Mouse (Mus musculus): ENCODE data around the gene Rhou. TPM values are rescaled to one million over a fixed set of nuclear protein-coding genes. Genes with fewer than 3 reads are reported as not detected.

The Rhou gene
- total and polyA plus RNA-seq, 3 experiments, result 4.1 to 5.8 (median 5.5) TPM

- TF ChIP-seq EP300 (IDR thresholded peaks at IDR 0.05; ENCODE audit: insufficient read depth, low read depth, low read length) (no peak), CTCF (IDR thresholded peaks at IDR 0.05) (no peak), POLR2A (IDR thresholded peaks at IDR 0.05; ENCODE audit: insufficient read depth, low read depth, low read length) (no peak)
- H3K79me2 ChIP-seq (replicated peaks; ENCODE audit: control insufficient read depth, insufficient read depth, low read length), result no peaks in the 10 kb centered on the region
- H3K27me3 ChIP-seq (ENCODE audit: control insufficient read depth, insufficient read depth, low read length), result no peaks in the 10 kb centered on the region
- no peak for DNase-seq
- 64% methylated on average over 5 of the region's 5 CpGs for WGBS
- no peak overlapping the region for H3K4me3 ChIP-seq
- intact Hi-C loops (cut with DNase I), result loop anchor here (10.0 kb wide), 1 partner anchor 59 kb away; no protein-coding TSS in a partner anchor
- no peak overlapping the region for H3K27ac ChIP-seq
- no peaks in the 10 kb centered on the region; the same call in 1 of the 2 replicates for H3K4me1 ChIP-seq (ENCODE audit: control insufficient read depth, insufficient read depth, low read length)
- H3K36me3 ChIP-seq (ENCODE audit: control insufficient read depth, insufficient read depth, low read length), result no peaks in the 10 kb centered on the region
- H3K9ac ChIP-seq (ENCODE audit: low read depth, low read length), result no peak overlapping the region
Observed at GRCm38 (mm10) chr8:123705376-123705775, 51.6 kb downstream of the Rhou start.

GRCm38 (mm10) chr8:123707137-123707536, 53.4 kb downstream of the Rhou start:
- Histone ChIP-seq H3K79me2 (replicated peaks; ENCODE audit: control insufficient read depth, insufficient read depth, low read length) (no peaks in the 10 kb centered on the region), H3K36me3 (ENCODE audit: control insufficient read depth, insufficient read depth, low read length) (no peaks in the 10 kb centered on the region), H3K27ac (no peak overlapping the region), H3K4me1 (ENCODE audit: control insufficient read depth, insufficient read depth, low read length) (no peaks in the 10 kb centered on the region; the same call in 1 of the 2 replicates), H3K4me3 (no peak overlapping the region), H3K27me3 (ENCODE audit: control insufficient read depth, insufficient read depth, low read length) (no peaks in the 10 kb centered on the region), H3K9ac (ENCODE audit: low read depth, low read length) (no peak overlapping the region)
- DNase-seq, result no peak
- TF ChIP-seq POLR2A (IDR thresholded peaks at IDR 0.05; ENCODE audit: insufficient read depth, low read depth, low read length) (no peak), CTCF (IDR thresholded peaks at IDR 0.05) (no peak), EP300 (IDR thresholded peaks at IDR 0.05; ENCODE audit: insufficient read depth, low read depth, low read length) (no peak)
- intact Hi-C loops (cut with DNase I), result loop anchor here (10.0 kb wide), 1 partner anchor 58 kb away; no protein-coding TSS in a partner anchor
- 90% methylated on average over 16 of the region's 16 CpGs for WGBS

GRCm38 (mm10) chr8:123708729-123709128, 55.0 kb downstream of the Rhou start:
- Histone ChIP-seq H3K4me1 (ENCODE audit: control insufficient read depth, insufficient read depth, low read length) (no peaks in the 10 kb centered on the region), H3K36me3 (ENCODE audit: control insufficient read depth, insufficient read depth, low read length) (no peaks in the 10 kb centered on the region), H3K4me3 (no peak overlapping the region), H3K9ac (ENCODE audit: low read depth, low read length) (no peak overlapping the region), H3K27me3 (ENCODE audit: control insufficient read depth, insufficient read depth, low read length) (no peaks in the 10 kb centered on the region), H3K79me2 (replicated peaks; ENCODE audit: control insufficient read depth, insufficient read depth, low read length) (no peaks in the 10 kb centered on the region), H3K27ac (no peak overlapping the region)
- intact Hi-C loops (cut with DNase I), result loop anchor here (10.0 kb wide), 1 partner anchor 56 kb away; no protein-coding TSS in a partner anchor
- DNase-seq, result no peak
- WGBS, result 75% methylated on average over 8 of the region's 8 CpGs
- TF ChIP-seq POLR2A (IDR thresholded peaks at IDR 0.05; ENCODE audit: insufficient read depth, low read depth, low read length), result no peak
- TF ChIP-seq EP300 (IDR thresholded peaks at IDR 0.05; ENCODE audit: insufficient read depth, low read depth, low read length), result no peak
- TF ChIP-seq CTCF (IDR thresholded peaks at IDR 0.05), result no peak

GRCm38 (mm10) chr8:123710335-123710734, 56.6 kb downstream of the Rhou start:
- no peaks in the 10 kb centered on the region for H3K27me3 ChIP-seq (ENCODE audit: control insufficient read depth, insufficient read depth, low read length)
- H3K4me1 ChIP-seq (ENCODE audit: control insufficient read depth, insufficient read depth, low read length), result no peaks in the 10 kb centered on the region
- no peaks in the 10 kb centered on the region for H3K79me2 ChIP-seq (replicated peaks; ENCODE audit: control insufficient read depth, insufficient read depth, low read length)
- intact Hi-C loops (cut with DNase I), result no loop called here
- TF ChIP-seq POLR2A (IDR thresholded peaks at IDR 0.05; ENCODE audit: insufficient read depth, low read depth, low read length), result no peak
- no peak for TF ChIP-seq EP300 (IDR thresholded peaks at IDR 0.05; ENCODE audit: insufficient read depth, low read depth, low read length)
- no peak for TF ChIP-seq CTCF (IDR thresholded peaks at IDR 0.05)
- no peak overlapping the region for H3K27ac ChIP-seq
- H3K9ac ChIP-seq (ENCODE audit: low read depth, low read length), result no peak overlapping the region
- DNase-seq, result no peak
- H3K4me3 ChIP-seq, result no peak overlapping the region
- WGBS, result 94% methylated on average over 5 of the region's 5 CpGs
- no peaks in the 10 kb centered on the region for H3K36me3 ChIP-seq (ENCODE audit: control insufficient read depth, insufficient read depth, low read length)

Other genes with a start within 250 kb of the Rhou start
- gene Mc1r, start 246.8 kb upstream of the Rhou start, total RNA-seq (2021), result not detected
- not detected in 2 replicates for gene Mc1r, start 246.8 kb upstream of the Rhou start, polyA plus RNA-seq (2012; rRNA removed)
- under 1 TPM in 1 of 2 experiments, not detected in 1; 0.59 TPM for gene Tubb3, start 242.5 kb upstream of the Rhou start, total RNA-seq (2021)
- 4.6 and 6.2 TPM in 2 replicates for gene Tubb3, start 242.5 kb upstream of the Rhou start, polyA plus RNA-seq (2012; rRNA removed)
- 10 to 100 TPM; 56.4 to 63.4 TPM for gene Def8, start 230.4 kb upstream of the Rhou start, total RNA-seq (2021)
- gene Def8, start 230.4 kb upstream of the Rhou start, polyA plus RNA-seq (2012; rRNA removed), result 48.1 and 54.7 TPM in 2 replicates
- gene Afg3l1, start 176.0 kb upstream of the Rhou start, total RNA-seq (2021), result 10 to 100 TPM; 60.1 to 65.1 TPM
- 22.6 and 39.2 TPM in 2 replicates for gene Afg3l1, start 176.0 kb upstream of the Rhou start, polyA plus RNA-seq (2012; rRNA removed)
- not detected for gene Dbndd1, start 138.5 kb upstream of the Rhou start, total RNA-seq (2021)
- 0.27 TPM in 1 of 2 replicates, not detected in the other for gene Dbndd1, start 138.5 kb upstream of the Rhou start, polyA plus RNA-seq (2012; rRNA removed)
- gene Gas8, start 135.1 kb upstream of the Rhou start, total RNA-seq (2021), result 1 to 10 TPM; 3.6 to 4.6 TPM
- 3.1 and 4.0 TPM in 2 replicates for gene Gas8, start 135.1 kb upstream of the Rhou start, polyA plus RNA-seq (2012; rRNA removed)
- gene Rab4a, start 152.1 kb downstream of the Rhou start, total RNA-seq (2021), result 1 to 10 TPM; 7.7 to 8.4 TPM
- gene Rab4a, start 152.1 kb downstream of the Rhou start, polyA plus RNA-seq (2012; rRNA removed), result 10.6 and 12.7 TPM in 2 replicates
- gene Ccsap, start 206.3 kb downstream of the Rhou start, total RNA-seq (2021), result under 1 TPM; 0.68 to 0.81 TPM
- 0.18 and 0.70 TPM in 2 replicates for gene Ccsap, start 206.3 kb downstream of the Rhou start, polyA plus RNA-seq (2012; rRNA removed)
- 100 to 1,000 TPM; 229 to 294 TPM for gene Acta1, start 240.8 kb downstream of the Rhou start, total RNA-seq (2021)
- gene Acta1, start 240.8 kb downstream of the Rhou start, polyA plus RNA-seq (2012; rRNA removed), result 1,051 and 1,757 TPM in 2 replicates